Mouse (Mus musculus) stomach, embryonic 14.5 days (tissue): ENCODE measurements around the gene Lpar1. TPM values are rescaled to one million over a fixed set of nuclear protein-coding genes. Genes with fewer than 3 reads are reported as not detected.

ENCODE experiments used
- ATAC-seq: fragments of 200-750 bp; cut with Nextera tagmentation; 2 replicates; pipeline ENCODE4 v1.8.0; 2017; ENCODE audit warnings: low read depth, moderate TSS enrichment; ENCODE audit not compliant: insufficient number of reproducible peaks, insufficient read depth, low FRiP score
- H3K27ac ChIP-seq: fragments of 300-500 bp; sonication (generic); 2 replicates; pipeline ENCODE4 v1.5.1; 2014; ENCODE audit warnings: mild to moderate bottlenecking, low read length, moderate library complexity, mixed read lengths
- H3K27me3 ChIP-seq: fragments of 300-500 bp; sonication (generic); 2 replicates; pipeline ENCODE4 v1.6.1; 2014; ENCODE audit warnings: low read length, control low read depth, mixed read lengths; ENCODE audit not compliant: control insufficient read depth, insufficient read depth
- H3K36me3 ChIP-seq: fragments of 300-500 bp; sonication (generic); 2 replicates; pipeline ENCODE4 v1.6.1; 2014; ENCODE audit warnings: mild to moderate bottlenecking, control low read depth, low read length, moderate library complexity, mixed read lengths; ENCODE audit not compliant: control insufficient read depth, insufficient read depth
- H3K4me1 ChIP-seq: fragments of 300-500 bp; sonication (generic); 2 replicates; pipeline ENCODE4 v1.6.1; 2014; ENCODE audit warnings: low read length, control low read depth, mixed read lengths; ENCODE audit not compliant: control insufficient read depth, insufficient read depth
- H3K4me2 ChIP-seq: fragments of 300-500 bp; sonication (generic); replicated peaks from 2 replicates; pipeline ENCODE4 v1.6.1; 2014; ENCODE audit warnings: low read depth, low read length, control low read depth
- H3K4me3 ChIP-seq: fragments of 300-500 bp; sonication (generic); 2 replicates; pipeline ENCODE4 v1.5.1; 2014; ENCODE audit warnings: low read depth, low read length, control low read depth
- H3K9ac ChIP-seq: fragments of 300-500 bp; sonication (generic); replicated peaks from 2 replicates; pipeline ENCODE4 v1.6.1; 2014; ENCODE audit warnings: low read depth, mild to moderate bottlenecking, control low read depth, low read length, moderate library complexity, mixed read lengths
- H3K9me3 ChIP-seq: fragments of 300-500 bp; sonication (generic); 2 replicates; pipeline ENCODE4 v1.6.1; 2016; ENCODE audit warnings: low read depth, low read length, control low read depth; ENCODE audit not compliant: control insufficient read depth
- WGBS: fragments of 180-500 bp; shearing (Covaris S2); extraction: QIAGEN DNeasy Blood & Tissue Kit; methylation state at CpG from one replicate; pipeline ENCODE4 v1.1.7; 2014; 5-methylcytosine and 5-hydroxymethylcytosine counted together
- microRNA-seq: library from miRNA; unstranded; fragments of <30 nt; microRNA quantifications from one replicate; pipeline ENCODE4, GENCODE M21; 2016
- polyA plus RNA-seq: library from polyadenylated mRNA; unstranded; fragments of >200 nt; fragmentation: Nextera tagmentation; extraction: Ambion mirVana; gene quantifications from 2 replicates; pipeline ENCODE4 v1.2.1, GENCODE M21; 2014

The Lpar1 gene
- polyA plus RNA-seq, 1 experiment from 2014 or later, result 92.6 TPM

DNA sequence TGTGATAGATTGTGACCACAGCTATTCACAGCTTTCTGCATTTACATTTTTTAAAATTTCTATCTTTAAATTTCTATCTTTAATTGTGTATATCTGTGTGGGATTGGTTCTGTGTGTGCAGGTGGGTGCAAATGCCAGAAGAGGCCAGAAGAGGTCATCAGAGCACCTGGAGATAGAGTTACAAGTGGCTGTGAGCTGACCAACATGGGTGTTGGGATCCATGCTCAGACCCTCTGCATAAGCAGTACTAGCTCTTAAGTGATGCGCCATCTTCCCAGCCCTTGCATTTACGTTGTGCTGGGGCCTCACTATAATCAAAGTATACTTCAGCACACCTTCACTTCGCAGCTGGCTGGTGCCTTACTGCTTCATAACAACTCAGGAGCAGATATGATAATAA lies 138.2 kb downstream of the Lpar1 start:
- WGBS, result 94% methylated on average over 3 of the region's 3 CpGs
- H3K9ac ChIP-seq, result no peak overlapping the region
- H3K9me3 ChIP-seq, result no peaks in the 10 kb centered on the region
- H3K4me3 ChIP-seq, result no peak overlapping the region
- H3K27me3 ChIP-seq, result no peaks in the 10 kb centered on the region
- H3K36me3 ChIP-seq, result no peaks in the 10 kb centered on the region
- no peak overlapping the region for H3K4me2 ChIP-seq
- no peak for ATAC-seq
- H3K4me1 ChIP-seq, result no peaks in the 10 kb centered on the region
- no peak overlapping the region for H3K27ac ChIP-seq

DNA sequence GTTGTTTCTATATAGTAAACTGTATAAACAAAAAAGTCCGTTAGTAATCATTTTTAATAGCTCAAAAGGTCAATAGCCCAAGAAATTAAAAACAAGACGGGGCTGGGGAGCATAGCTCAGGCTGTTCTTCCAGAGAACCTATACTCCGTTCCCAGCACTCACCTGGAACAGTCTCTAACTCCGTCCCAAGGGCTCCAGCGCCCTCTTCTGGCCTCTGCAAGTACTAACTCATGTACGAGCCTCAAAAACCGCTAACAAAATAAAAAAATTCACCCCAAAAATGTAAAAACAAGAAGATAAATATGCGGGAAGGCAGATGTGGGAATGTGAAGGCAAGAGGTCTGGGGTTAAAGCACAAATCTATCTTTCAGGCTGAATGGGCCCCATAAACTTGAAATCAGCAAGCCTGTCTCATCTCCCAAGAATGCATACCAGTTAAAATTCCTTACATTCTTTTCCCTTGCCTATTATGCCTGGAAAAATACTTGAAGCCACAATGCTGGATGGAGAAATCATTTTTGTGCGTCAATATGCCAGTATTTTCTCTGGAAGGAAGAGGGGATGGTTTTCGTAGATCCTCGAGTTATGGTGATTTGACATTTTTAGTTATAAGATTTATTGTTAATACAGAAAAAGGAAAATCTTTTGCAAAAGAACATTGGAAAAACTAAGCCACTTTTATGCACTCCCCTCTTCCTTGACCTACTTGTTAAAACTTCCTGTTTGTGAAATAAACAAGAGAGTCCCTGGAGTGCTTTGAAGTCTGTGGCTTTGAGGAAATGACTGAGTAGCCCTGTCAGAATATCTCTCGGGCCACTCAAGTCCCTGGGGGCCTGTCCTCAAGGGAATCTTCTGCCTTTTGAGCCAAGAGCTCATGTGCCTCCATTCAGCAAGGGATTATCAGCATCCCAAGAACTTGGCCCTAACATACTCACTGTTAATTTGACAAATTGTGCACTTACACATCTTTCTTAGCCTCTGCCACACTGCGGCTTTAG lies 140.2 kb downstream of the Lpar1 start:
- no peak overlapping the region for H3K4me3 ChIP-seq
- no peaks in the 10 kb centered on the region for H3K27me3 ChIP-seq
- ATAC-seq, result no peak
- H3K27ac ChIP-seq, result no peak overlapping the region
- H3K36me3 ChIP-seq, result no peaks in the 10 kb centered on the region
- no peak overlapping the region for H3K4me2 ChIP-seq
- H3K9ac ChIP-seq, result no peak overlapping the region
- H3K4me1 ChIP-seq, result no peaks in the 10 kb centered on the region
- 62% methylated on average over 13 of the region's 13 CpGs for WGBS
- H3K9me3 ChIP-seq, result no peaks in the 10 kb centered on the region

DNA sequence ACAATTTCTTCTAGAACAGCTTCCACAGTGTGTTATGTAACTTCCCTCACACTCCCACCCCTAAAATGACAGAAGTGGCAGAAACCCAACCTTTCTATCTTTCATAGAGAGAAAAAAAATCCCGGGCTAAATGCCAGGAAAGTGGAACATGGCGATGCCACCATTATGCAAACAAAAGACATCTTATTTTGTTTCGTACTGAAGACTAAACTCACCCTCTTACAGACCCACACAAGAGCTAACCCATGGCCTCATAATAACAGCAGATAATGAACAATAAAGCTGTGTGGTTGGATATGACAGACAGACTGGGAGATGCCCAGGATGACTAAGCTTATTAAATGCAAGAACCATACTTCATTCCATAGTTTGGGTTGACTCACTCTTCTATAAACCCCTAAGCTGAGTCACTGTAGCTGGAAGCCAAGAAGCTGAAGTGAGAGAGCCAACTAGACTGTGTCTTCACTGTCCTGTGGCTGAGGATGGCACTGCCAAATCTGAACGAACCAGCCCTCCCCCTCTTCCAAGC lies 151.7 kb downstream of the Lpar1 start:
- ATAC-seq, result 0 out of 2 replicates have a peak, but pooled peaks have one; percentile 18
- H3K9ac ChIP-seq, result no peak overlapping the region
- WGBS, result 78% methylated on average over 4 of the region's 4 CpGs

DNA sequence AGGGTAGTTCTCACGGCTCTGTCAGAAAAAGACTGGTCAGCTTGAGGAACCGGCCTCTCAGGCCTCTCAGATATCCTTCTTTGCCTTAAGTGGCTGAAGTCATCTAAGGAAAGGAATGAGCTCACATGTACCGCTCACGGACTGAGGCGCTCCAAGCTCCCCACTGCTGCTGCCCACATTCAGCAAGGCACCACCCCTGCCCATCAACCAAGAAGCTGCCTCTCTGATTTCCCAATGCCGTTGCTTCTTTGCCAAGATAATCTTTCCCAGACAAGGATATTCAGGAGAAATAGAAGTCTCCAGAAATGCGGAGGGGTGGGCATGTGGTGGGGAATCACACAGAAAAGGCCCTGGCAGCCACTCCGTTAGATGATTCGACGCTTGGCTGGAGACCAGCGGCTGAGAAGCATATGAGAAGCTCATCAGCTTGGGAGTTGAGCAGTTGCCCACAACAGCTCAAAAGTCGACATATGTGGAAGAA lies 152.8 kb downstream of the Lpar1 start:
- no peak overlapping the region for H3K4me3 ChIP-seq
- no peaks in the 10 kb centered on the region for H3K36me3 ChIP-seq
- H3K9ac ChIP-seq, result no peak overlapping the region
- H3K4me2 ChIP-seq, result no peak overlapping the region
- H3K9me3 ChIP-seq, result no peaks in the 10 kb centered on the region
- 81% methylated on average over 12 of the region's 12 CpGs for WGBS
- ATAC-seq, result no peak
- H3K27me3 ChIP-seq, result no peaks in the 10 kb centered on the region
- H3K27ac ChIP-seq, result no peak overlapping the region
- H3K4me1 ChIP-seq, result no peaks in the 10 kb centered on the region

More for the DNA sequence above, 151.7 kb downstream of the Lpar1 start:
- no peak overlapping the region for H3K4me2 ChIP-seq
- no peaks in the 10 kb centered on the region for H3K4me1 ChIP-seq
- no peak overlapping the region for H3K4me3 ChIP-seq
- H3K27me3 ChIP-seq, result no peaks in the 10 kb centered on the region
- no peaks in the 10 kb centered on the region for H3K36me3 ChIP-seq
- no peaks in the 10 kb centered on the region for H3K9me3 ChIP-seq
- no peak overlapping the region for H3K27ac ChIP-seq

Small RNA genes lying within 50 kb of the gene (microRNA-seq; reads per million reads assigned to microRNA genes)
- 2.1 reads per million for gene Mir3095

Other genes with a start within 250 kb of the Lpar1 start
- 0.28 TPM in 1 of 2 replicates, not detected in the other for gene Olfr267, start 233.8 kb upstream of the Lpar1 start, polyA plus RNA-seq